Mouse (Mus musculus) erythroid progenitor cell, adult 5-6 weeks (primary cell): ENCODE measurements around the gene Rrm2. TPM values are rescaled to one million over a fixed set of nuclear protein-coding genes. Genes with fewer than 3 reads are reported as not detected.
A peak's percentile ranks its signal among the peaks of the same experiment; 100 is the strongest.

Source experiments
- ATAC-seq: replicated peaks from 2 replicates; pipeline ENCODE4 v1.8.0; 2016; ENCODE audit warnings: moderate number of reproducible peaks, mild to moderate bottlenecking, moderate TSS enrichment, inconsistent platforms; ENCODE audit not compliant: poor library complexity, low FRiP score, severe bottlenecking
- total RNA-seq, 2 experiments: library from RNA; stranded (forward) in 1 of 2; stranded (reverse) in 1 of 2; fragments of 150-400 nt in 1 of 2; fragments of 186-747, 209-891 nt in 1 of 2; gene quantifications; 2 replicates each; pipeline versions ENCODE4 v1.2.3 to v1.2.4; 2015 to 2017; ENCODE audit warnings: low replicate concordance in 2 of 2

The Rrm2 gene
- 647 and 687 TPM in 2 replicates for total RNA-seq (2015; ENCODE audit: low replicate concordance)
- total RNA-seq (2017; ENCODE audit: low replicate concordance) = 662 and 846 TPM in 2 replicates

GRCm38 (mm10) chr12:24707954-24708823, at the start of gene Rrm2:
Gene Rrm2, plus strand, starts transcription at chr12:24708241.
- ATAC-seq = peak; percentile 63

- ATAC-seq = no peak
These were observed 49.0 kb upstream of the Rrm2 start for GRCm38 (mm10) chr12:24658998-24659397.

DNA sequence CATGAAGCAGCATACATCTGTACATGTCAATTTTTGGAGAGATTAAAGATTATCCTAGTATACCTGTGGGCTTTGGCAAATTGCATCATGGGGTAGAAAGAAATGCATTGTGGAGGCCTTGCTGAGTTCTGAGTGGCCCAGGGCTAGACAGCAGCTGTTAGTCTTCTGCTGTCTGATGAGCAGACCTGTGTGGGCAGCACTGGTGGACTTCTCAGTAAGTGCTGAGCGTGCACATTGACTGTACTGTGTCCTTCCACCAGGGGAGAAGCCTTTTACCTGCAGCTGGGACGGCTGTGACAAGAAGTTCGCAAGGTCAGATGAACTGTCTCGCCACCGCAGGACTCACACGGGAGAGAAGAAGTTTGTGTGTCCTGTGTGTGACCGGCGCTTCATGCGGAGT, 48.1 kb upstream of the Rrm2 start:
- ATAC-seq = no peak

DNA sequence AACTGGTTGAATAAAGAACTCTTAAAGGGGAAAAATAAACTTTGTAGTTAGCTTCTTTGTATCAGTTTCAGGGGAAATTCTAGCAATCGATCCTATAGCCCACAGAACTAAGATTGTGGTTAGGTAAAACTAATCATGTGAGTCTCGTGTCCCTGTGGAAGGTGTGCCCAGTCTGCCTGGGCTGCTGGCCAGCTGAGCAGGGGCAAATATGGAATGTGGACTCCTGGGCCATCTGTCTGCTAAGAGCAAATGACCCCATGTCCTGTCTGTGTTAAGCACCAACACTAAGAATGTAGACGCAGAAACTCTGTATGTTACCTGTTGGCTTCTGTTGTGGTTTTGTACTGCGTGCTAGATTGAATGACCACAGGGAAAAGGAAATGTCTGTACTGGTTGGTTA, 46.9 kb upstream of the Rrm2 start:
- no peak for ATAC-seq

- no peak for ATAC-seq
These were observed 45.9 kb upstream of the Rrm2 start for GRCm38 (mm10) chr12:24662131-24662530.

DNA sequence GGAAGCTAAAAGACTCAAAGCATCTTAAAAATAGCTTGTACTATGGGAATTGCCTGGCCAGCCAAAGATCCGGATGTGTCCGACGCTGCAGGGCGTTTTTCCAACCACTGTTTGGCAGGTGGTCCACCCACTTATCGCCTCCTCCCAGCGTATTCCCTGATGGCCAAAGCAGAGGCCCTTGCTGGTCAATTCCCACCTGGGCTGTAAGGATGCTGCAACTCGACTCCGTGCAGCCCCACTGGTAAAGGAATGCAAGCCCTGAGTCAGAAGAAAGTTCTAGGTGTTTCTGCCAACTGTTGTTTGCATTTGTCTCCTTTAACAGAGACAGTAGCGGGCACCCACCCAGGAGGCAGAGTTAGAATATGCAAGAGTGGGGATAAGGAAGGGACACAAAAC, 27.9 kb upstream of the Rrm2 start:
- no peak for ATAC-seq

DNA sequence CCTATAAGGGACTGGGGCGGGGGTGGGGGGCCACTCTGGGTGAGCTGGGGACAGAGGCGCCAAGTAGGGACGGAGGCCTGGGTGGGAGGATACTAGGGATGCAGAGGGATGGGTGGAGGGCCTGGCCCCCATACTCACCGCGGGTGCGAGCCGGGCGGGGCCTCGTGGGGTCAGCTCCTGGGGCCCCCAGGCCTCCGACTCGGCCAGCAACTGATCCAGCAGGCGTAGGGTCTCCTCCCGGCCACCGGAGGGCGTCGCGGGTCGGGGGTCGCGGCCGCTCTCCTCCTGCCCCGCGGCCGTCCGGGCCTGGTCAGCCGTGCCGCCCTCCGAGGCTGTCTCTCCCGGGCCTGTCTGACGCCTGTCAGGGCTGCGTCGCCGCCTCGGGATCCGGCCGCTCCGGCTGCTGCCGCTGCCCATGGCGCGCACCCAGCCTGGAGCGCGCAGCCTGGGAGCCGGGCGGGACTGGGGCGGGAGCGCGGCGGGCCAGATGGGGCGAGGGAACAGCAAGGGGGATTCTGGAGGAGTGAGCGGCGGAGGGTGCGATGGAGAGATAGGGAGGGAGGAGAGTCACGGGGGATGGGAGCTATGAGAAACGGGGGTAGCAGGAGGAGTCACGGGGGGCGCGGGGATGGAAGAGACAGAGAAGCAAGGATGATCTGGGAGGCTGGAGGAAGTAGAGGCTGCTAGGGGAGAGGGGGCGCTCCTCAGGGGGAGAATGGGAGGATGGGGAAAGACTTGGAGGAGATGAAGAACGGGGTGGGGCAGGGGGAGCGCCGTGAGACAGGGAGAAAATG, 27.4 kb upstream of the Rrm2 start:
- no peak for ATAC-seq

DNA sequence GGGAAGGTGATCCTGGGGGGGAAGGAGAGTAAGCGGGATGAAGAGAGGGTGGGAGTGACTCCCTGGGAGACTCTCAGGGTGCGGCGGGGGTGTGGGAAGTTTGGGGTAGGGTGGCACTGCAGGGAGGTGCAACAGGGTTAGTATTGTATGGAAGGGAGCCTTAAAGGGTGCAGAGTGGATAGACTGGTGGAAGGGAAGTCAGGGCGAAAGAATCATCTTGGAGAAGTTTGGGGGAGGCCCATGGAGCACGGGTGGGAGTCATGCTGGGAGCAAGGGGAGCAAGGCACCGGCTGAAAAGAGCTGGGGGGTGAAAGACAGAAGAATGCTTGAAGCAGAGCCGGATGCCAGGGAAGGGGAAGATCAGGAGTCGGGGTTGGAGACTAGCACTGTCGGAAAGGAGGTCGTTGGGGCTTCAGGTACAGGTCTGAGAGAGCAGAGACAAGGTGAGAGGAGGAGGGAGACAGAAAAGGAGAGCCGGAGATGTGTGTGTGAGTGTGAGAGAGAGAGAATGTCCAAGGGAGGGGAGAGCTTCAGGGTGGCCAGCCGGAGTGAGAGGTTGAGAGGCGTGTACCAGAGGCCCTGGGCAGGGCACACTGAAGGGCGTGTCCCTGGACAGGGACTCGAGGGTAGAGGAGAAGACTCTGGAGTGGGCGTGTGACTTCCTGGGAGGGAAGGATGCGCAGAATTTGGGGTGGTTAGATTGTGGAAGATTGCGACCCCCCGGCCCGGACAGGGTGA, 26.6 kb upstream of the Rrm2 start, which contains the start of gene Cys1:
Cys1 (minus strand) TSS at position 528 of the 738 bp plus-strand sequence.
- peak; percentile 82 for ATAC-seq

GRCm38 (mm10) chr12:24682563-24682962, 25.5 kb upstream of the Rrm2 start:
- ATAC-seq = no peak

GRCm38 (mm10) chr12:24683461-24683860, 24.6 kb upstream of the Rrm2 start:
- ATAC-seq = no peak

- ATAC-seq = no peak
These were observed 21.9 kb upstream of the Rrm2 start for GRCm38 (mm10) chr12:24686038-24686695.

DNA sequence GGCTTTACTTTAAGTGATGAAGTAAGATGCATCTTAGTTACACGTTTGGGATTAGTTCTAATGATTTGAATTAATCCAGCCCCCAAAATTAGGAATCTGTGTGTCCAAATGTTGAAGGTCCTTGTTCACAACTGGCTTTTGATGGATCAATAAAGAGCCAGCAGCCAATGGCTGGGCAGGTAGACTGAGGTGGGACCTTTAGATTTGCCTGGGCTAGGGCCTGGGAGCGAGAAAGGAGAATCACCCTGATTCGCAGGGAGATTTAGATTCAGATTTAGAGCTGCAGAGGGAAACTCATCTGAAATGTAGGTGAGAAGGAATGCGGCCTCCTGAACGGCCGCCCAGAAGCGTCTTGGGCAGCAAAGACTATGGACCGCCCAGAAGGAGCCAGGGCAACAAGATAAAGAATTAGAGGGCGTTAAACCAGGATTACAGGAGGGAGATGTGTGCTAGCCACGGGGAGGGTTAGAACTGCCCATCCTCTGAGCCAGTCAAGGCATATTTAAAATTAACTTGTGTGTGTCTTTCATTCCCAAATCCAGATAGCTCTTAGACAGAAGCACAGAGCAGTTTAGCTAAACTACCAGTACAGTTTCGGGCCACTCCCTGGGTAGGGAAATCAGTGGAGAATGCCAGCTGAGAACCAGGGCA, 21.2 kb upstream of the Rrm2 start:
- ATAC-seq = no peak

DNA sequence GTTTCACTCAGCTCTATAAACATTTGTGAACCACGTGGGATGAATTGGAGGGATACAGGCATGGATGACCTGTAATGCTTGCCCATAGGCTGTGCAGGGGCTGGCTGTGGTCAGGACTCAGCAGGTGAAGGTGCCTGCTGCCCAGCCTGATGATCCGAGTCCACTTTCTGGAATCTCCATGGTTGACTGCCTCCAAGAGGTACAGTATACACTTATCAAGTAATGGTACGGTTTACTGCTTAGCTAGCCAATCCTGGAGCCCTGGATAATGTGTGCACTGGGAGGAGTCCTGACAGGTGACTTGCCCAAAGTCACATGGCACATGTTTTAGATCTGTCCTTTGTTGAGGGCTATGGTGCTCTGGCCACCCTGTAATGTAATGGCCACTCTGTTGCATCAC, 17.7 kb upstream of the Rrm2 start:
- ATAC-seq = 0 out of 2 replicates have a peak, but pooled peaks have one; percentile 19

GRCm38 (mm10) chr12:24696500-24697483, 11.2 kb upstream of the Rrm2 start:
- peak; percentile 85 for ATAC-seq

GRCm38 (mm10) chr12:24697484-24698204, 10.4 kb upstream of the Rrm2 start:
- peak; percentile 57; the same call in 1 of the 2 replicates for ATAC-seq

- ATAC-seq = no peak
These were observed 9.5 kb upstream of the Rrm2 start for GRCm38 (mm10) chr12:24698514-24698913.

- no peak for ATAC-seq
These were observed 8.5 kb upstream of the Rrm2 start for GRCm38 (mm10) chr12:24699578-24699977.
